ENCODE assay signal across 18 mouse cellular contexts in genomic region chr1:42882258-42882657, GRCm38 (mm10). TPM values are rescaled to one million over a fixed set of nuclear protein-coding genes. Genes with fewer than 3 reads are reported as not detected.
DNase-seq lines count a peak whose midpoint lies in the region.
"Had no signal": no experiment of that assay in that cellular context is flagged by ENCODE, and none has a peak within 500 bp of the region (broad histone marks: within the 10 kb centered on the region; RNA-seq: fewer than 3 reads in every experiment).

No protein-coding gene starts in this region.

- intact Hi-C loops in left cerebral cortex, postnatal 36 days (cut with DNase I): no loop called here

- DNase-seq in 3T3-L1 (ENCODE audit: low read depth, low spot score): peak; percentile 54
- DNase-seq in Muller cell, postnatal 12 days (ENCODE audit: inconsistent ontology term): peak; percentile 4
- DNase-seq in fibroblast of lung, adult 2 months (ENCODE audit: low read depth): peak; percentile 14
- no peak for DNase-seq in left cerebral cortex, postnatal 36 days (ENCODE audit: low spot score in 2 of 2)
- no peak for DNase-seq in kidney, postnatal 4 days
- no peak for DNase-seq in cerebellum, postnatal 14 days
- DNase-seq: adrenal gland, adult 2 months; adrenal gland, postnatal 14 days; cerebellum, adult 11 months; cerebellum, adult 2 months; cerebellum, adult 9-11 months; cerebellum, postnatal 36 days; forebrain, postnatal 0 days; gastrocnemius, adult 2 months; gastrocnemius, postnatal 14 days; heart, adult 18-20 months; heart, postnatal 10 days; heart, postnatal 4 days had no signal

RNA-seq across cellular contexts. Expression of gene Mrps9, which starts 31.2 kb away (rescaled TPM):
- total RNA-seq in left cerebral cortex, postnatal 36 days (2021): 10 to 100 TPM; 42.0 to 45.0 TPM

Comparison
In these comparisons a context has a peak if more than half of its experiments do, and no peak if none do; other contexts are left out.
1. DNase-seq: peak in 3T3-L1 (single experiment), Muller cell, postnatal 12 days (single experiment) and fibroblast of lung, adult 2 months (single experiment); none in left cerebral cortex, postnatal 36 days (0 of 2), kidney, postnatal 4 days (0 of 2) and cerebellum, postnatal 14 days (0 of 2).